Mouse (Mus musculus) ovary, postnatal 14 days (tissue): ENCODE data around the gene Olfm2.

ENCODE experiments used
- DNase-seq: peaks from one replicate; pipeline ENCODE4 v3.0.0; 2022; ENCODE audit warnings: low spot score

Gene Olfm2

GRCm38 (mm10) chr9:20746017-20746660, at the start of gene Olfm2:
Olfm2 (minus strand) TSS chr9:20746349.
- DNase-seq: no peak

DNA sequence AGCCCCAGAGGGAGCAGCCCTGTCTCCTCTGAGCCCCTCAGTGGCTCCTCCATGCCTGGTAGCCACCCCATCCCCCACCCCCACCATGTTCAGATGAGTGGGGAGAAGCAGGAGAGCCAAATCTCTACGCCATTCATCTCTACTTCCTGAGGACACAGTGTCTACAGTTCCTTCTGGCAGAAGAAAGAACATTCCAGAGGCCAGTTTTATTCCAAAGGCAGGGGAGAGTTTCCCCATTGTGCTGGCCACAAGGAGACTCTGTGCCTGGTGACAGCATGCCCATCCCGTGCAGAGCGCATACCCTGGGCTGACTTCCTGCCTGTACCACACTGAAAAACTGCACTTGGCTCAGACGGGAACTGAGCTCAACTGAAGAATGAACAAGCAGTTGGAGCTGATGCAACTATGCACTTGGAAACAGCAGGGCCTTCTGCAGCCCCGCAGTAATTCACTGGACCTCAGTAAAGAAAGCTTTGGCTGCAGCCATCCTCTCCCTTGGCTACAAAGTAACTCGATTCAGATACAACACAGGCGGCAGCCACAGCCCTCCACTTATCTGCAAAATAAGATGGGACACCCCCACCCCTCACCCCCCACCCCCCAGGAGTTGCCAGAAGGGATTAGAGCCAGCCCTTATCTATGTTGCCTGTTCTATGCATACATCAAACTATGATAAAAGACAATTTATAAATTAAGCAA, 48.1 kb upstream of the Olfm2 start:
- no peak for DNase-seq

DNA sequence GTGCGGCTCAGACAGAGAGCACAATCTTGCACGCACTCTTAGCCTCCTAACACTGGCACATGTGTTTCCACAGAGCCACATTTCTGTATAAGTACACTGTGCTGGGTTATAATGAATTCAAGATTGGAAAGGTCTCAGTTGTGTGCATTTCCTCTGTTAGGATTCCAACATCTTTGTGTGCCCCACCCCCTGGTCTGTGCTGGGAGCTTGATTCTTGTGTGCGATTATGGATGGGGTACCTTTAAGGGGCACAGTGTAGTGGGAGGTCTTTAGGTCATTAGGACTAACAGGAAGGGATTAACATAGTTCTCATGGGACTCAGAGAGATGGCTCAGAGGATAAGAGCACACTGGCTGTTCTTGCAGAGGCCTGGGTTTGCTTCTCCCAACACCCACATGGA, 44.2 kb upstream of the Olfm2 start:
- DNase-seq: no peak

DNA sequence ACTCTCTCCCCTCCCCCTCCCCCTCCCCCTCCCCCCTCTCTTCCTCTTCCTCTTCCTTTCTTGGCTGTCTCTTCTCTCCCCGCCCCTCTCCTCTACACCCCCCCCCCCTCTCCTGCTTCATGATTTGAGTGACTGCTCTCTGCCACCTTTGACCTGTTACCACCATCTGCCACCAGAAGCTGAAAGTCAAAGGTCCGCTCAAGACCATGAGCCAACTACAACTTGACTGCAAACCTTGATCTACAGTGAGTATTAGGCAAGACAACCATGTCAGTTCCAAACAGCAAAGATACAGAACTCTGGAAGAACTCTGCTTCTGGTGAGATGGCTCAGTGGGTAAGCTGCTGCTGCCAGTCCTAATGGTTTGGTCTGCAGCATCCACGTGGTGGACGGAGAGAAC, 43.5 kb upstream of the Olfm2 start:
- DNase-seq: no peak

- DNase-seq: no peak
Measured at GRCm38 (mm10) chr9:20787992-20788391, 41.8 kb upstream of the Olfm2 start.

DNA sequence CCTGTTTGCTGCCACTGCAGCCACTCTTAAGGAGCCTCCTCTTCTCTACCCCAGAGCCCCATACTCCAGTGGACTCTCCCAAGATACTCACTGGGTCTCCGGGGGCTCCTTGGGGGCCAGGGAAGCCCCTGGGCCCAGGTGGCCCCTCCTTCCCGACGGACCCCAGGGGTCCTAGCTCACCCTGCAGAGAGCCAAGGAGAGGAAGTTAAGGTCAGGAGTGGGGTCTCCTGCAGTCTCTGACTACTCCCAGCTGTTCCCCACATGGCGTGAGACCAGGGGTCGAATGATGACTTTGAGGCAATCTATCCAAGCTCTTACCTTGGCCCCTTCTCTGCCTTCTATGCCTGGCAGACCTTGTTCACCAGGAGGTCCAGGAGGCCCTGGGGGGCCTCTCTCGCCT, 38.9 kb upstream of the Olfm2 start:
- DNase-seq: no peak

- no peak for DNase-seq
Measured at GRCm38 (mm10) chr9:20781286-20781685, 35.1 kb upstream of the Olfm2 start.

DNA sequence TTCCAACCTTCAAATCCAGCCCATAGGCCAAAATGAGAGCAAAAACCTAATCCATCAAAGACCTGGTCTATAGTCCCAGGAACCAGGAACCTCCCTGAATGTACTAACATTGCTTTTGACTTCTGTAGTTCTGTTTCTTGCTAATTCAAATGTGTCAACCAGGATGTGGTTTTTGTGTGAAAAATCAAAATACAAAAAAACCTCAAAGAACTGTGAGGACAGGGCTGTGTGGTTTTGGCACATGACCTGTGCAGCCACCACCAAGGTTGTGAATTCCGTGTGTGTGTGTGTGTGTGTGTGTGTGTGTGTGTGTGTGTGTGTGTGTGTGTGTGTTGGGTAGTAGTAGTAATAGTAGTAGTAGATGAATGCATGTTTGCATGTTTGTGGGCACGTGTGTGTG, 19.1 kb upstream of the Olfm2 start:
- no peak for DNase-seq

- DNase-seq: no peak
Measured at GRCm38 (mm10) chr9:20763099-20763498, 16.9 kb upstream of the Olfm2 start.

- no peak for DNase-seq
Measured at GRCm38 (mm10) chr9:20762197-20762961, 16.2 kb upstream of the Olfm2 start.

- no peak for DNase-seq
Measured at GRCm38 (mm10) chr9:20761388-20761787, 15.2 kb upstream of the Olfm2 start.

DNA sequence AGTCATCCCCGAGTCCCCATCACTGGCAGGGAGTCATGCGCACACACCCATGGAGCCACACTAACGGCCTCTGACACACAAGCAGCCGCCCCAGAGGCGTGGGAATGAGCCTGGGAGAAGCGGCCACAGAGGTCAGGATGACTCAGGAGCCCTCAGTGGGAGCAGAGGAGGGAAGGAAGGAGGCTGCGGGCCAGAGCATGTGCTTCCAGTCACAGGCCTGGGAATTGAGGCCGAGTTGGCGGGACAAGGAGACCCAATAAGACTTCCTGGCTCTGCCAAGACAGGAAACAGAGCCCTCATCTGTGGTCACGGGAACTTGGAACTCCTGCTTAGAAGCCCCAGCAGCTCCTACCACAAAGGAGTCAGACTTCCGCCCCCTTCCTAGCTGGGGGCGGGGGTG, 14.7 kb upstream of the Olfm2 start:
- peak; percentile 30 for DNase-seq

GRCm38 (mm10) chr9:20758896-20759295, 12.7 kb upstream of the Olfm2 start:
- no peak for DNase-seq

DNA sequence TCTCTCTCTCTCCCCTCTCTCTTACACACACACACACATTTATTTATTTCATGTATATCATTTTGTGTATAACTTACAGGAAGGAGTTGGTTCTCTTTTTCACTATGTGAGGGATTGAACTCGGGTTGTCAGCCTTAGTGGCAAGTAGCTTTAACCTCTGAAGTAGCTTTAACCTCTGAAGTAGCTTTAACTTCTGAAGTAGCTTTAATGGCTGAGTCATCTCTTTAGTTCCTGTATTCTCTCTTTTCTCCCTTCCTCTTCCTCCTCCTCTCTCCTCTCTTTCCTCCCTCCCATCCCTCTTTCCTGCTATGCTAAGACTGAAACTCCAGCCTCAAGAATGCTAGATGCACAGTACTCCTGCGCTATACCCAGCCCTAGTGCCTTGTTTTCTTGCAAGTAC, 12.1 kb upstream of the Olfm2 start:
- no peak for DNase-seq

DNA sequence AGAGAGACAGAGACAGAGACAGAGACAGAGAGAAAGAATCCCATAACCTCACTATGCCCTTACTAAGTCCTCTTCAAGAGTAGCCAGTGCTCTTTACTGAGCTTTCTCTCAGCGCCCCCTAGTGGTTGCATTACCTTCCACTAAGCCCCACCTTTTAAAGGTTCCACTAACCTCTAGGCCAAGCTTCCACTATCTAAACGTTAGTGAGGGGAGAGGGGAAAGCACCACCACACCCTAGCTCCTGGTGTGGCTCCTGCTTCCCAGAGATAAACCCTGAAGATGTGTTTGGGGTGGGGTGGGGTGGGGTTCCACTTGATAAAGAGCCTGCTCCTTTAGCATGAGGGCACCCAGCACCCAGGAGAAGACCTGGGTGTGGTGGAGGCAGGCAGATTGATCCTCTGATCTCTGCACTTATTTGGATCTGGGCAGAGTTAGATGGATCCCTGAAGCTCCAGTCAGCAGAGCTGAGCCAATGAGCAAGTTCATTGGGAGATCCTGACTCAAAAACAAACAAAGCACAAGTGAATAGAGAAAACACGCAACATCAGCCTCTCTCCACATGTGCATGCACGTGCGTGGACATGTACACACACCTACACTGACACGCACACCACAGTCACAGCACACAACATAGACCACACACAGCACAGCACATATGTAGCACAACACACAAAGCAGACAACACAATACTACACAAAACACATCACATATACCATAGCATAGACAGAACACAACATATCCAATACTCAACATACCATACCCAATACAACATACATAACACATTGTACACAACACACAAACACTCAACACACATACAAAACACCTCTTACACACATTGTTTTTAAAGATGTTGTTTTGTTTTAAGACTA, 11.2 kb upstream of the Olfm2 start:
- peak; percentile 57 for DNase-seq

DNA sequence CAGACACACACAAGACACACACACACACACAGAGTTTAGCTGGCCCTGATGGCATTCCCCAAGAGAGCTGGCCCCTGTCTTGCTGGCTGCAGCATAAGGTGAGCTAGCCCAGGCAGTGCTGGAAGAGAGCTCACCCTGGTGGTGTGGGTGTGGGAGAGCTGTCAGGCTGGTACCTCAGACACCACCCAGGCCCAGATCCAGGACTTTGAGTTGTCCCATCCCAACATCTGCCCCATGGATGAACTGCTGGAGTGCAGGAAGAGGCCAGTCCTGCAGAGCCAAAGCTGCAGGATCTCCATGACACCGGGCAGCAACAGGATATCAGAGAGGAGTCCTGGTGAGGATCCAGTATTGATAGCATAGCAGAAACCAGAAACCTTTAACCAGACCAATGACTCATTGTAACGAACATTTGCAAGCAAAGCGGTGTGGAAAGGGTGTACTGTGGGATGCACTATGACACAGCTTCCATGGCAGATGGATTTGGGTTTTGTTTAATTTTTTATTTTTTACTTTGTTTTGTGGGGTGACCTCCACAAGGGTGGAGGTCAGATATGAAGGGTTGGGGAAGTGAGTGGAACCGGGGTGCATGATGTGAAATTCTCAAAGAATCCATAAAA, 10.0 kb upstream of the Olfm2 start:
- DNase-seq: no peak

DNA sequence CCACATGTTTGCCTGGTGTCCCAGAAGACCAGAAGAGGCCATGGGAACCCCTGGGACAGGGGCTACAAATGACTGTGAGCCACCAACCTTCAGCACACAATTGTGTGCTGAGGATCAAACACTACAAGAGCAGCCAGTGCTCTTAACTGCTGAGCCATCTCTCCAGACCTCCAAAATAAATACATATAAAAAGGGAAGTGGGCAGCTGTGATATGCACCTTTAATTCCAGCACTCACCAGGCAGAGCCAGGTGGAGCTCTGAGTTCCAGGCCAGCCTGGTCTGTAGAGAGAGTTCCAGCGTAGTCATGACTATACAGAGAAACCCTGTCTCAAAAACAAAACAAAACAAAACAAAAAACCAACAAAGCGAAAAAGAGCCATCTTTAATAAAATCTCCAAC, 8.2 kb upstream of the Olfm2 start:
- no peak for DNase-seq

DNA sequence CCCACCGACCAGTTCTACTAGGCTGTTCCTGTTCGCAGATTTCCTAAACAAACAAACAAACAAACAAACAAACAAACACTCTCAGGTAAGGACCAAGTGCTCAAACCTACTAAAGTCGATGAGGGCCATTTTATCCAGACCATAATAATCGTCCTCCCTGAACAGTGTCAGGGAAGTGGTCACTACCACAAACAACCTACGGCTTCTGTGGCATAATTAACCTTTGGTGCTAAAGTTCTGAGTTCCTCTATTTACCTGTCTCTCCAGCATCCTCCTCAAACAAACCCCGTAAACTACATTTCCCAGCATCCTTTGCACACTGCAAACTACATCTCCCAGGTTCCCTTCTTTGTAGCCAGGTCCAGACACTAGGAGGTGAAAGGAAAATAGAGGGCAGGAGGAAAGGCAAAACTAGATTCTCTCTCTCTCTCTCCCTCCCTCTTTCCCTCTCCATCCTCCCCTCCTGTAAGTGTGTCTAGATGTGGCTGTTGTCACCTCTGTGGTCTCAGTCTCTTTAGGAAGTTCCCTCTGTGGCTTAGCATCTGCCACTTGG, 5.4 kb upstream of the Olfm2 start:
- no peak for DNase-seq

GRCm38 (mm10) chr9:20749213-20749612, 3.1 kb upstream of the Olfm2 start:
- DNase-seq: no peak

GRCm38 (mm10) chr9:20748540-20748939, 2.4 kb upstream of the Olfm2 start:
- no peak for DNase-seq

- DNase-seq: no peak
Measured at GRCm38 (mm10) chr9:20747682-20748081, 1.5 kb upstream of the Olfm2 start.
